Mouse (Mus musculus) heart, embryonic 16.5 days (tissue): ENCODE data around the gene Tead1. TPM values are rescaled to one million over a fixed set of nuclear protein-coding genes. Genes with fewer than 3 reads are reported as not detected.
A peak's percentile ranks its signal among the peaks of the same experiment; 100 is the strongest.

Experiments used
- ATAC-seq: fragments of 200-750 bp; cut with Nextera tagmentation; replicated peaks from 2 replicates; pipeline ENCODE4 v1.8.0; 2017; ENCODE audit warnings: moderate number of reproducible peaks; ENCODE audit not compliant: insufficient read depth, low FRiP score; ENCODE audit errors: extremely low read depth
- H3K27ac ChIP-seq: fragments of 300-500 bp; sonication (generic); 2 replicates; pipeline ENCODE4 v1.5.1; 2014; ENCODE audit warnings: mild to moderate bottlenecking, low read length, control low read depth, moderate library complexity
- H3K27me3 ChIP-seq: fragments of 300-500 bp; sonication (generic); 2 replicates; pipeline ENCODE4 v1.6.1; 2014; ENCODE audit warnings: low read length, mixed read lengths; ENCODE audit not compliant: control insufficient read depth, insufficient read depth
- H3K36me3 ChIP-seq: fragments of 300-500 bp; sonication (generic); 2 replicates; pipeline ENCODE4 v1.6.1; 2014; ENCODE audit not compliant: control insufficient read depth, insufficient read depth
- H3K4me1 ChIP-seq: fragments of 300-500 bp; sonication (generic); 2 replicates; pipeline ENCODE4 v1.6.1; 2014; ENCODE audit warnings: low read length, mixed read lengths; ENCODE audit not compliant: control insufficient read depth, insufficient read depth
- H3K4me2 ChIP-seq: fragments of 300-500 bp; sonication (generic); 2 replicates; pipeline ENCODE4 v1.6.1; 2014; ENCODE audit warnings: low read depth, mild to moderate bottlenecking, control low read depth, low read length
- H3K4me3 ChIP-seq: fragments of 300-500 bp; sonication (generic); 2 replicates; pipeline ENCODE4 v1.5.1; 2014; ENCODE audit warnings: mild to moderate bottlenecking, control low read depth, low read length
- H3K9ac ChIP-seq: fragments of 300-500 bp; sonication (generic); 2 replicates; pipeline ENCODE4 v1.6.1; 2014; ENCODE audit warnings: low read length, control low read depth
- H3K9me3 ChIP-seq: fragments of 300-500 bp; sonication (generic); replicated peaks from 2 replicates; pipeline ENCODE4 v1.6.1; 2016; ENCODE audit warnings: low read length; ENCODE audit not compliant: control insufficient read depth
- WGBS: fragments of 180-500 bp; shearing (Covaris S2); extraction: QIAGEN DNeasy Blood & Tissue Kit; methylation state at CpG from one replicate; pipeline ENCODE4 v1.1.7; 2014; 5-methylcytosine and 5-hydroxymethylcytosine counted together
- polyA plus RNA-seq: library from polyadenylated mRNA; unstranded; fragments of >200 nt; fragmentation: Nextera tagmentation; extraction: Ambion mirVana; gene quantifications from 2 replicates; pipeline ENCODE4 v1.2.1, GENCODE M21; 2015

Tead1 gene
- polyA plus RNA-seq, 1 experiment from 2014 or later = 19.4 TPM

DNA sequence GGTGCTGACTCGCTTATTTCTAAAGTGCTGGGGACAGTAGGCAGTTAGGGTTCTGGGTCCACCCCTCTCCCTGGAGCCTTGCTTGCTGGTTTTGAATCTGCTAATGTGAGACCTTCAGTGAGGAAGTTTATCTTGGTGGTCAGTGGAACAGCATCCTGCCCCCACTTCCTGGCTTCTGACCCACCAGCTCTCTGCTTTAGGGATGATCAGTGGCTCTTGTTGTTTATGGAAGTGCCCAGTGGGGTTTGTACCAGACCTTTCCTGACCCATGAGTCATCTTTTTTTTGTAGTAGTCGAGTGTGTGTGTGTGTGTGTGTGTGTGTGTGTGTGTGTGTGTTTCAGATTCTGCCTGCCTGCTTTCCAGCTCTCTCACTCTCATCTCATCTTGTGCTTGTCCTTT, 38.6 kb downstream of the Tead1 start:
- no peak; the same call in 1 of the 2 replicates for ATAC-seq
- Histone ChIP-seq H3K9me3 (no peaks in the 10 kb centered on the region), H3K4me2 (no peak overlapping the region), H3K9ac (no peak overlapping the region), H3K4me3 (no peak overlapping the region), H3K36me3 (no peaks in the 10 kb centered on the region), H3K27me3 (no peaks in the 10 kb centered on the region), H3K4me1 (peaks cover 56% of the 10 kb centered on the region), H3K27ac (no peak overlapping the region)
- WGBS = 19% methylated on average over 2 of the region's 2 CpGs

DNA sequence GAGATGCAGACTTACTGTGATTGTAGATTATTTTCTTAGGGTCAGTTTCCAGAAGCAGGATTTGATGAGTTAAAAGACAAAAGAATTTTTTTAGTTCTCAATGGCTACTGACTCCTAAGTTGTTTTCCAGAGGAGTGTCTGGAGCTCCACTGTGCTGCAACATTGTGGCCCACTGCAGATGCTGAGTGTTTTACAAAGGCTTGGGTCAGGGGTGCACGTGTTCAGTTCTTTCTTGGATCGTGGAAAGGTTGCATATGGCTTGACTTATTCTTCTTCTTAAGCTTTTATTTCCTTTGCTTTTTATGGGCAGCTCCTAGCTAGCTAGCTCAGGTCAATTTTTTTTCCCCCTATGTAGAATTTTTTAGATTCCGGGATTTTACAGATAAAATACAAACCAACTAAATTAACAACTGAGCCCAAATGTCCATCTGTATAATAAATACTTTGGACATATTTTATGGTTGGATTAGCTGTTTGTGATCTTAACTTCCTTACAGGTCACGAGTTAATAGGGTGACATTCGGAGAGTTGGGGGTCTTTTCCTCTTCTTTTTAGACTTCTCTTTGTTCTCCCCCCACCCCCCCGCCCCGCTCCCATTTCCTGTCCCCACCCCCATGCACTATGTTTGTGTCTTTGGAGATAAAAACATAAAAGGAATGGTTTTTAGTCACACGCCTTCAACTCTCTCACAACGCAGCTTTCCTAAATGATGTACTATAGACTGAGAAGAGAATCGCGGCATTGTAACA, 40.5 kb downstream of the Tead1 start:
- Histone ChIP-seq H3K27ac (peak overlapping the region; percentile 56), H3K9me3 (no peaks in the 10 kb centered on the region), H3K4me2 (peak overlapping the region; percentile 60), H3K36me3 (no peaks in the 10 kb centered on the region), H3K4me1 (peaks cover 62% of the 10 kb centered on the region), H3K9ac (no peak overlapping the region), H3K4me3 (no peak overlapping the region), H3K27me3 (no peaks in the 10 kb centered on the region)
- 27% methylated on average over 11 of the region's 11 CpGs for WGBS
- ATAC-seq = no peak

GRCm38 (mm10) chr7:112720143-112720988, 41.2 kb downstream of the Tead1 start:
- H3K9me3 ChIP-seq = no peaks in the 10 kb centered on the region
- H3K27ac ChIP-seq = peak overlapping the region; percentile 56
- peak overlapping the region; percentile 28 for H3K4me3 ChIP-seq
- H3K27me3 ChIP-seq = no peaks in the 10 kb centered on the region
- WGBS = 6% methylated on average over 23 of the region's 23 CpGs
- H3K4me1 ChIP-seq = peaks cover 62% of the 10 kb centered on the region
- H3K4me2 ChIP-seq = peak overlapping the region; percentile 60
- no peaks in the 10 kb centered on the region for H3K36me3 ChIP-seq
- ATAC-seq = peak; percentile 74
- H3K9ac ChIP-seq = peak overlapping the region; percentile 6

DNA sequence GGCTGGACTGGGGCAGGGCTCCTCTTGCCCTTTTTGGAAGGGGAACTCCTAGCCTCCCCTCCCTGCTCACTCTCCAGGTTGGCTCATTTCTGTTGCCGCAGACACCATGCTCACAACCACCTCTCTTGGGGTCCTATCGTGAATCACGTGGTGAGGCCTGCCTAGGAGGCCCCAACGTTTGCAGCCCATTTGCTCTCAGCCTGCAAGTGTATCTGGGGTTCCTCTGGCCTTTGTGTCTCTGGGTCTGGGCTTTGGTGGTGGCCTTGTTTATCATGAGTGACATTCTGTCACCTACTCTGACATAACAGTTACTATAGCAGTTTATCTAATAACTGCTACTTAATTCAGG, 41.8 kb downstream of the Tead1 start:
- no peaks in the 10 kb centered on the region for H3K9me3 ChIP-seq
- WGBS = 7% methylated on average over 4 of the region's 4 CpGs
- no peak for ATAC-seq
- H3K27ac ChIP-seq = peak overlapping the region; percentile 56
- H3K4me1 ChIP-seq = peaks cover 68% of the 10 kb centered on the region
- peak overlapping the region; percentile 60 for H3K4me2 ChIP-seq
- H3K36me3 ChIP-seq = no peaks in the 10 kb centered on the region
- H3K4me3 ChIP-seq = no peak overlapping the region; the same call in 1 of the 2 replicates
- H3K9ac ChIP-seq = peak overlapping the region; percentile 6
- H3K27me3 ChIP-seq = no peaks in the 10 kb centered on the region

- H3K27ac ChIP-seq = no peak overlapping the region
- H3K36me3 ChIP-seq = no peaks in the 10 kb centered on the region
- no peak for ATAC-seq
- H3K27me3 ChIP-seq = no peaks in the 10 kb centered on the region
- no peak overlapping the region for H3K4me3 ChIP-seq
- no peak overlapping the region for H3K4me2 ChIP-seq
- H3K9me3 ChIP-seq = no peaks in the 10 kb centered on the region
- no peak overlapping the region for H3K9ac ChIP-seq
- H3K4me1 ChIP-seq = peaks cover 62% of the 10 kb centered on the region
- 58% methylated on average over 4 of the region's 4 CpGs for WGBS
These were observed 42.7 kb downstream of the Tead1 start for GRCm38 (mm10) chr7:112721859-112722258.

DNA sequence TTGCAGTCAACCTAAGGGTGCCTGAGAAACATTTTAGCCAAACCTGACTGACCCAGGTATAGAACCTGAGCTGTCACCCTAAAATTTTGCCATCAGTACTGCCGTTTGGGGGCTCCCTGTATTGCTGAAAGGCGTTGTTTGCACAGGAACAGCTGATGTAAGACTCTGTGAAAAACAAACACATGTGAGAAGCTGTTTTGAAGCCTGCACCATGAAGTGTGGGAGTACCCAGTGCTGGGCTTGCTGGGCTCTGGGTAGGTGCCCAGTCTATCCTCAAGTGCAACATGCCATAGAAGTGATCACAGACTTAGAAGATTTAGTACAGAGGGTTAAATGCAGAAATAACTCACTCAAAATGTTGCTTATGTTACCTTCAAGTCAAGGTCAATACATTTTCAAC, 49.3 kb downstream of the Tead1 start:
- Histone ChIP-seq H3K27me3 (no peaks in the 10 kb centered on the region), H3K4me2 (no peak overlapping the region), H3K27ac (no peak overlapping the region), H3K4me3 (no peak overlapping the region), H3K9me3 (no peaks in the 10 kb centered on the region), H3K9ac (peak overlapping the region; percentile 16; the same call in 1 of the 2 replicates), H3K4me1 (peaks cover 64% of the 10 kb centered on the region), H3K36me3 (no peaks in the 10 kb centered on the region)
- 60% methylated on average over 2 of the region's 2 CpGs for WGBS
- no peak for ATAC-seq

DNA sequence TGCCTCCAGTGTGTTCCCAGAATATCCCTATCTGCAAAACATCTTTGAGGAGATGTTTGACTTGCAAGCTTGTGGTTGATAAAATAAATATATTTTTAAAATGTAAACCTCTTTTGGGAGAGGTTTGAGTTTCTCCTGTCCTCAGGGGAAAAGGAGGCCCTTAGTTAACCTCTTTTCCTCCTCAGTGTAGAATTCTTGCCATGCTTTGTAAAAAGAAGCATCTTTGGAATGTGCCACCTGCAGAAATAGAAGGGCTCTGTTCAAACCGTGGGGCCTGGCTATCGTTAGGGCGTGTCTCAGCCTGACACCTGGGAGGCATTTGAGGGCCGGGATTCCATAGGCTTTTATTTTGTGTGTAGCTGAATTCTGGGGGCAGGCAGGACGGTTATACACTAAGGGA, 51.1 kb downstream of the Tead1 start:
- H3K36me3 ChIP-seq = no peaks in the 10 kb centered on the region
- H3K4me1 ChIP-seq = peaks cover 57% of the 10 kb centered on the region
- no peak overlapping the region for H3K9ac ChIP-seq
- H3K4me3 ChIP-seq = no peak overlapping the region
- H3K27me3 ChIP-seq = no peaks in the 10 kb centered on the region
- WGBS = 46% methylated on average over 5 of the region's 5 CpGs
- H3K4me2 ChIP-seq = no peak overlapping the region
- H3K27ac ChIP-seq = 0 out of 2 replicates have a peak overlapping the region, but pooled peaks have one; percentile 39
- ATAC-seq = no peak
- no peaks in the 10 kb centered on the region for H3K9me3 ChIP-seq

- Histone ChIP-seq H3K4me1 (peaks cover 52% of the 10 kb centered on the region), H3K4me2 (no peak overlapping the region), H3K27me3 (no peaks in the 10 kb centered on the region), H3K36me3 (no peaks in the 10 kb centered on the region), H3K4me3 (no peak overlapping the region), H3K27ac (no peak overlapping the region), H3K9me3 (no peaks in the 10 kb centered on the region), H3K9ac (no peak overlapping the region)
- WGBS = 69% methylated on average over 8 of the region's 8 CpGs
- no peak for ATAC-seq
These were observed 52.5 kb downstream of the Tead1 start for GRCm38 (mm10) chr7:112731584-112731983.

DNA sequence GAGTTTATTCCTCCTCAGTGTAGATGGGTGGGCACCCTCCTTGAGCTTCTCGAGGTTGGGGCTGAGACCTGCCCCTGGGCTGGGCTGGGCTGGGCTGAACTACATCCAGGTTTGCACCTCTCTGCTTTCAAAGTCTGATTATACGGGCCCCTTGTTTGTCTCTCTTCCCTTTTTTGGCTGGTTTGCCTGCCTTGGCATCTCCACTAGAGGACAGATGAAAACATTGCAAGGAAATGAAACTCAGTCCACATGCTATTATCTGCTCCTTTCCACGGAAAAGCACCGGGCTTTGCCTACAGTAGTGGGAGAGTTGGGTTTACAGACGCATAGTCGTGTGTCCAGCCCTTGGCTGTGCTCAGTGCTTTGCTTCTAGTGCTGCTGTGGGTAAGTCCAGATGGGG, 60.1 kb downstream of the Tead1 start:
- 44% methylated on average over 6 of the region's 6 CpGs for WGBS
- H3K4me2 ChIP-seq = no peak overlapping the region
- no peak overlapping the region for H3K9ac ChIP-seq
- no peaks in the 10 kb centered on the region for H3K9me3 ChIP-seq
- peak overlapping the region; percentile 23; the same call in 1 of the 2 replicates for H3K27ac ChIP-seq
- H3K27me3 ChIP-seq = no peaks in the 10 kb centered on the region
- H3K4me1 ChIP-seq = peaks cover 50% of the 10 kb centered on the region
- no peak for ATAC-seq
- H3K4me3 ChIP-seq = no peak overlapping the region
- no peaks in the 10 kb centered on the region for H3K36me3 ChIP-seq
